Mouse (Mus musculus) liver, postnatal 0 days (tissue): ENCODE data around the gene Ubr1. TPM values are rescaled to one million over a fixed set of nuclear protein-coding genes. Genes with fewer than 3 reads are reported as not detected.

Experiments used
- ATAC-seq: fragments of 200-750 bp; cut with Nextera tagmentation; 2 replicates; pipeline ENCODE4 v1.8.0; 2017; ENCODE audit warnings: mild to moderate bottlenecking, moderate library complexity
- DNase-seq: peaks from one replicate; pipeline ENCODE4 v3.0.0-alpha.2; 2016
- H3K27ac ChIP-seq: fragments of 300-500 bp; sonication (generic); 2 replicates; pipeline ENCODE4 v1.5.1; 2014; ENCODE audit warnings: antibody characterized with exemption, moderate library complexity, mild to moderate bottlenecking, low read depth
- H3K27me3 ChIP-seq: fragments of 300-500 bp; sonication (generic); 2 replicates; pipeline ENCODE4 v1.6.1; 2014; ENCODE audit warnings: low read length, control low read depth, mixed read lengths; ENCODE audit not compliant: insufficient read depth
- H3K36me3 ChIP-seq: fragments of 300-500 bp; sonication (generic); replicated peaks from 2 replicates; pipeline ENCODE4 v1.6.1; 2014; ENCODE audit warnings: mild to moderate bottlenecking, control low read depth, low read length, moderate library complexity, mixed read lengths; ENCODE audit not compliant: insufficient read depth
- H3K4me1 ChIP-seq: fragments of 300-500 bp; sonication (generic); 2 replicates; pipeline ENCODE4 v1.6.1; 2014; ENCODE audit warnings: antibody characterized with exemption, mild to moderate bottlenecking, control low read depth; ENCODE audit not compliant: insufficient read depth
- H3K4me2 ChIP-seq: fragments of 300-500 bp; sonication (generic); 2 replicates; pipeline ENCODE4 v1.6.1; 2014; ENCODE audit warnings: low read depth, mild to moderate bottlenecking, low read length, moderate library complexity, mixed read lengths
- H3K4me3 ChIP-seq: fragments of 300-500 bp; sonication (generic); 2 replicates; pipeline ENCODE4 v1.5.1; 2014; ENCODE audit warnings: low read depth, low read length
- H3K9ac ChIP-seq: fragments of 300-500 bp; sonication (generic); replicated peaks from 2 replicates; pipeline ENCODE4 v1.6.1; 2014; ENCODE audit warnings: mild to moderate bottlenecking, moderate library complexity
- H3K9me3 ChIP-seq: fragments of 300-500 bp; sonication (generic); 2 replicates; pipeline ENCODE4 v1.6.1; 2016; ENCODE audit warnings: mild to moderate bottlenecking, control low read depth, low read length, mixed read lengths
- CTCF ChIP-seq: sonication (generic); IDR thresholded peaks from 2 replicates; pipeline ENCODE4 v1.5.1; 2016; ENCODE audit warnings: antibody characterized with exemption, low read depth
- EP300 ChIP-seq: IDR thresholded peaks from 2 replicates; pipeline ENCODE4 v1.6.1; 2016; ENCODE audit warnings: antibody characterized with exemption, low read depth, mild to moderate bottlenecking
- WGBS: fragments of 180-500 bp; shearing (Covaris S2); extraction: QIAGEN DNeasy Blood & Tissue Kit; methylation state at CpG from one replicate; pipeline ENCODE4 v1.1.7; 2014; ENCODE audit not compliant: insufficient replicate concordance; 5-methylcytosine and 5-hydroxymethylcytosine counted together
- polyA plus RNA-seq: library from polyadenylated mRNA; unstranded; fragments of >200 nt; fragmentation: Nextera tagmentation; extraction: Ambion mirVana; gene quantifications from 2 replicates; pipeline ENCODE4 v1.2.1, GENCODE M21; 2015

Ubr1 gene
- polyA plus RNA-seq, 1 experiment from 2014 or later = 6.6 TPM

DNA sequence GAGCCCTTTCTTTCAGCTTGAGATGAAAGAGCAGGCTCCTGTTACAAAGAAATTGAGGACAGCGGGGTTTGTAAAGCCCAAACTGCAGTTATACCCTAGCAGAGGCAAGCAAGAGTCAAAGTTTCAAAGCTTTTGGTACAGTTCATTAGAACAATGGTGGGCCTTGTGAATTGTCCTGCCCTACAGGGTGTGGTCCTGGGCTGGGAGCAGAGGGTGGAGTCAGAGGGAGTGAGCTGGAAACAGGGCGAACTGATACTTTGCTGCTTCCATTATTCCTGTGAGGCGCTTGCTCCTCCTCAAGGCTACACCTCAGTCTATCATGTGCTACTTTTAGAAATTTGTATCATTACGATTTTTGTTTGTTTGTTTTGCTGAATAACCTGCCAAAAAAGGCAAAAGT, 20.7 kb upstream of the Ubr1 start:
- DNase-seq = no peak
- H3K9ac ChIP-seq = no peak overlapping the region
- H3K4me2 ChIP-seq = no peak overlapping the region
- H3K27ac ChIP-seq = no peak overlapping the region
- H3K27me3 ChIP-seq = no peaks in the 10 kb centered on the region
- no peak overlapping the region for H3K4me3 ChIP-seq
- WGBS = 83% methylated on average over 4 of the region's 4 CpGs
- H3K9me3 ChIP-seq = no peaks in the 10 kb centered on the region
- no peak for ATAC-seq
- TF ChIP-seq EP300 (no peak), CTCF (no peak)
- no peaks in the 10 kb centered on the region for H3K4me1 ChIP-seq
- H3K36me3 ChIP-seq = no peaks in the 10 kb centered on the region; the same call in 1 of the 2 replicates

DNA sequence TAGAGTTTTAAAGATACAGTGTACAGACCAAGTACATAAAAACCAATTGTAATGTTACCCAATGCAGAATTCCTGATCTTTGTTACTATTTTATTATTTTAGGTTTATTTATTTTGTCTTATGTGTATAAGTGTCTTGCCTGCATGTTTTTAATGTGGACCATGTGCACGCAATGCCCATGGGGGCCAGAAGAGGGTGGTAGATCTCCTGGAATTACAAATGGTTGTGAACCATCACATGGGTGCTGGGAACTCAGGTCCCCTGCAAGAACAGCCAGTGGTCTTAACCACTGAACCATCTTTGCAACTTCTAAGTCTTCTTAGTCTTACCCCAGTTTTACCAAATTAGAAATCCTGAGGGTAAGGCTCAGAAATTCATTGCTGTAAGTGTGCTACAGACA, 14.7 kb upstream of the Ubr1 start:
- no peaks in the 10 kb centered on the region for H3K9me3 ChIP-seq
- H3K9ac ChIP-seq = no peak overlapping the region
- no peak overlapping the region for H3K4me2 ChIP-seq
- H3K27ac ChIP-seq = no peak overlapping the region
- H3K4me1 ChIP-seq = no peaks in the 10 kb centered on the region
- H3K4me3 ChIP-seq = no peak overlapping the region
- TF ChIP-seq EP300 = no peak
- peak; percentile 63 for TF ChIP-seq CTCF
- ATAC-seq = no peak
- no peaks in the 10 kb centered on the region for H3K27me3 ChIP-seq
- no peak for DNase-seq
- WGBS = 86% methylated on average over 1 of the region's 1 CpGs
- no peaks in the 10 kb centered on the region; the same call in 1 of the 2 replicates for H3K36me3 ChIP-seq

DNA sequence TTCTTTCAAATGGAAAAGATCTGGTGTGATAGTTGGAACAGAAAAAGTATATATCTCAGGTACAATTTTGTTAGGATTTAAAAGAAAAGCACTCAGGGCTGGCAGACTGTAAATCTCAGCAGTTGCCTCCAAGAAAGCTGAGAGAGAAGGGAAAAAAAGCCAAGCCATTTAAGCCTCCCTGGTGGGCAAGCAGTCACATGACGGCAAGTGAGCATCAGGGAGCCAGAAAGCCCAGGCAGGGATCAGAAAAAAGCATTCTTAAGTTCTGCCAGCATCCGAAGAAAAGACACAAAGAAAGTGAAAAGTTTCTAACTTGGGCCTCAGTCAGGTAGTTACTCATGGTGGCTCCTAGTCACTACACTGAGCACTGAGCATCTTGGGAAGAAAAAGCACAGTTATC, 13.1 kb upstream of the Ubr1 start:
- H3K9ac ChIP-seq = no peak overlapping the region
- no peak overlapping the region for H3K4me3 ChIP-seq
- no peak overlapping the region for H3K27ac ChIP-seq
- ATAC-seq = no peak
- DNase-seq = no peak
- WGBS = 76% methylated on average over 2 of the region's 2 CpGs
- no peaks in the 10 kb centered on the region for H3K9me3 ChIP-seq
- no peak overlapping the region for H3K4me2 ChIP-seq
- no peaks in the 10 kb centered on the region for H3K4me1 ChIP-seq
- no peaks in the 10 kb centered on the region for H3K27me3 ChIP-seq
- no peak for TF ChIP-seq EP300
- TF ChIP-seq CTCF = no peak
- no peaks in the 10 kb centered on the region; the same call in 1 of the 2 replicates for H3K36me3 ChIP-seq

DNA sequence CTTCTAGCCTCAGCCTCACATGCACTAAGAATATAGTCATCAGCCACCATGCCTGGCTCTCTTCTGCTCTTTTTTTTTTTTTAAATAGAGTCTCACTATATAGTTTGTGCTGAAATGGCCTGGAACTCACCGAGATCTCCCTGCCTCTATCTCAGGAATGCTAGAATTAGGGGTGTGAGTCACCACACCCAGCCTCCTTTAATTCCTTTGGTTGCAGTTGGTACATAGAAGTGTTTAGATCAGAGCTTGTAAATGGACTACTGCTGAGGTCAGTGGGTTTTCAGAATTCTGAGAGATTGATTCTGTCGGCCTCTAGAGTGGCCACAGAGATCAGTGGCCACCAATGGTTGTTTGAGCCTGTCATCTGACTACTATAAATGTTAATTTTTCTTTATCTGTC, 10.3 kb upstream of the Ubr1 start:
- TF ChIP-seq CTCF (no peak), EP300 (no peak)
- Histone ChIP-seq H3K27ac (no peak overlapping the region), H3K4me2 (no peak overlapping the region), H3K4me3 (no peak overlapping the region), H3K9me3 (no peaks in the 10 kb centered on the region), H3K9ac (no peak overlapping the region), H3K4me1 (peaks cover 10% of the 10 kb centered on the region), H3K36me3 (no peaks in the 10 kb centered on the region), H3K27me3 (no peaks in the 10 kb centered on the region)
- 59% methylated on average over 2 of the region's 2 CpGs for WGBS
- ATAC-seq = no peak
- DNase-seq = no peak

DNA sequence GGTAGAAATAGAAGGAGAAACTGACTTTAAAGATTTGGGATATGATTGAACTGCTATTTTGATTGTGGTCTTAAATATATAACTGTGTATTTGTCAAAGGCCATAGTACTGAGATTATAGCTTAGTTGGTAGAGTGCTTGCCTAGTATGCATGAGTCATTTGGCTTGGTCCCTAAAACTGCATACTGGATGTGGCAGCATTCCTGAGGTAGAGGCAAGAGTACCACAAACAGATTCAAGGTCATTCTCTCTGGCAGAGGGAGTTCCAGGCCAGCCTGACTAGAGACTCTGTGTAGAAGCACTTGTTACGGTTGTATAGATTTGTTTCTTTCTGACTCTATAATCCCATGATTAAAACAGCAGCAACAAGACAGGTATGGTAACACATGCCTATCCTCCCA, 9.3 kb upstream of the Ubr1 start:
- Histone ChIP-seq H3K4me2 (no peak overlapping the region), H3K9me3 (no peaks in the 10 kb centered on the region), H3K36me3 (no peaks in the 10 kb centered on the region), H3K4me3 (no peak overlapping the region), H3K9ac (no peak overlapping the region), H3K27ac (no peak overlapping the region), H3K4me1 (peaks cover 10% of the 10 kb centered on the region), H3K27me3 (no peaks in the 10 kb centered on the region)
- ATAC-seq = no peak
- no peak for TF ChIP-seq EP300
- TF ChIP-seq CTCF = no peak
- 86% methylated on average over 1 of the region's 1 CpGs for WGBS
- no peak for DNase-seq

DNA sequence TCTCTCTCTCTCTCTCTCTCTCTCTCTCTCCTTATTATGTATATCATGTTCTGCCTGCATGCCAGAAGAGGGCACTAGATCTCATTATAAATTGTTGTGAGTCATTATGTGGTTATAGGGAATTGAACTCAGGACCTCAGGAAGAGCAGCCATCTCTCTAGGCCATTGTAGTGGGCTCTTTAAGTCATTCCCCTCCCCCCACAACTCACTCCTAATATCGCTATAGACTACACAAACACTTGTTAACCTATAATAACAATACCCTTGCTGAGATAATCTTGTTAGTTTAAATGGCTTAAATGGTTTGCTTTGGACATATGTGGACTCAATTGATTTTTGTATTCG, 8.2 kb upstream of the Ubr1 start:
- no peaks in the 10 kb centered on the region for H3K27me3 ChIP-seq
- H3K9me3 ChIP-seq = no peaks in the 10 kb centered on the region
- H3K36me3 ChIP-seq = no peaks in the 10 kb centered on the region
- peak overlapping the region; percentile 94; the same call in 1 of the 2 replicates for H3K4me2 ChIP-seq
- no peak for TF ChIP-seq EP300
- TF ChIP-seq CTCF = peak; percentile 44; the same call in 1 of the 2 replicates
- no peak for DNase-seq
- no peak overlapping the region for H3K4me3 ChIP-seq
- H3K9ac ChIP-seq = no peak overlapping the region
- WGBS = 57% methylated on average over 2 of the region's 2 CpGs
- peaks cover 10% of the 10 kb centered on the region for H3K4me1 ChIP-seq
- no peak for ATAC-seq
- no peak overlapping the region for H3K27ac ChIP-seq
